Comparison of ENCODE assay signal across 19 mouse cellular contexts in genomic region chr11:96818128-96818710, GRCm38 (mm10). TPM values are rescaled to one million over a fixed set of nuclear protein-coding genes. Genes with fewer than 3 reads are reported as not detected.
A peak's percentile ranks its signal among the peaks of the same experiment; 100 is the strongest.
DNase-seq lines count a peak whose midpoint lies in the region; ATAC-seq and TF ChIP-seq lines count a peak whose summit lies in the region.
"Had no signal": no experiment of that assay in that cellular context is flagged by ENCODE, and none has a peak within 500 bp of the region (broad histone marks: within the 10 kb centered on the region; RNA-seq: fewer than 3 reads in every experiment).

No protein-coding gene starts in this region.

- H3K9ac ChIP-seq in hindbrain, embryonic 12.5 days, result no peak overlapping the region
- H3K9ac ChIP-seq in hindbrain, postnatal 0 days (replicated peaks; ENCODE audit: low read length), result no peak overlapping the region
- no peak overlapping the region for H3K9ac ChIP-seq in midbrain, embryonic 15.5 days
- H3K9ac ChIP-seq: forebrain, embryonic 13.5 days; forebrain, postnatal 0 days; heart, embryonic 13.5 days; hindbrain, embryonic 14.5 days had no signal

- no peak for ATAC-seq in hindbrain, embryonic 12.5 days (ENCODE audit: low FRiP score)
- no peak for ATAC-seq in hindbrain, postnatal 0 days
- no peak for ATAC-seq in midbrain, embryonic 15.5 days (replicated peaks)
- ATAC-seq: forebrain, embryonic 13.5 days; forebrain, postnatal 0 days had no signal

- H3K4me2 ChIP-seq in hindbrain, embryonic 12.5 days (replicated peaks), result no peak overlapping the region
- no peak overlapping the region for H3K4me2 ChIP-seq in hindbrain, postnatal 0 days (ENCODE audit: low read depth, low read length)
- no peak overlapping the region for H3K4me2 ChIP-seq in midbrain, embryonic 15.5 days
- H3K4me2 ChIP-seq: forebrain, embryonic 13.5 days; heart, embryonic 13.5 days; hindbrain, embryonic 14.5 days had no signal

- TF ChIP-seq CTCF in hindbrain, postnatal 0 days (IDR thresholded peaks at IDR 0.05; ENCODE audit: low read depth), result no peak
- TF ChIP-seq CTCF in E14TG2a.4 (conservative IDR thresholded peaks at IDR 0.05; ENCODE audit: low read length), result no peak

- H3K36me3 ChIP-seq in hindbrain, embryonic 12.5 days, result peaks cover 73% of the 10 kb centered on the region
- H3K36me3 ChIP-seq in hindbrain, postnatal 0 days (ENCODE audit: insufficient read depth, low read length), result peaks cover 61% of the 10 kb centered on the region
- H3K36me3 ChIP-seq in midbrain, embryonic 10.5 days, result peaks cover 94% of the 10 kb centered on the region
- H3K36me3 ChIP-seq in midbrain, embryonic 15.5 days (replicated peaks), result peaks cover 57% of the 10 kb centered on the region
- peaks cover 99% of the 10 kb centered on the region for H3K36me3 ChIP-seq in E14TG2a.4 (ENCODE audit: insufficient read depth, low read length)

- 80% methylated on average over 8 of the region's 8 CpGs for WGBS in hindbrain, embryonic 12.5 days
- 78% methylated on average over 8 of the region's 8 CpGs for WGBS in hindbrain, postnatal 0 days
- 85% methylated on average over 8 of the region's 8 CpGs for WGBS in midbrain, embryonic 10.5 days
- 75% methylated on average over 8 of the region's 8 CpGs for WGBS in midbrain, embryonic 15.5 days

- no peak overlapping the region for H3K4me3 ChIP-seq in hindbrain, embryonic 12.5 days
- no peak overlapping the region for H3K4me3 ChIP-seq in hindbrain, postnatal 0 days (ENCODE audit: low read length)
- H3K4me3 ChIP-seq in midbrain, embryonic 10.5 days, result no peak overlapping the region
- no peak overlapping the region for H3K4me3 ChIP-seq in midbrain, embryonic 15.5 days
- H3K4me3 ChIP-seq in E14TG2a.4 (replicated peaks; ENCODE audit: low read length), result peak overlapping the region; percentile 62
- H3K4me3 ChIP-seq: embryonic facial prominence, embryonic 10.5 days; forebrain, embryonic 13.5 days; heart, embryonic 13.5 days had no signal

- peak overlapping the region; percentile 40; the same call in 1 of the 2 replicates for H3K27ac ChIP-seq in hindbrain, embryonic 12.5 days
- H3K27ac ChIP-seq in hindbrain, postnatal 0 days, result no peak overlapping the region
- 0 out of 2 replicates have a peak overlapping the region, but pooled peaks have one; percentile 42 for H3K27ac ChIP-seq in midbrain, embryonic 10.5 days (replicated peaks)
- no peak overlapping the region for H3K27ac ChIP-seq in midbrain, embryonic 15.5 days
- H3K27ac ChIP-seq: embryonic facial prominence, embryonic 10.5 days; forebrain, embryonic 13.5 days; heart, embryonic 13.5 days had no signal

- H3K4me1 ChIP-seq in hindbrain, embryonic 12.5 days, result peaks cover 13% of the 10 kb centered on the region
- H3K4me1 ChIP-seq in hindbrain, postnatal 0 days (ENCODE audit: insufficient read depth, low read length), result peaks cover 3% of the 10 kb centered on the region; the same call in 1 of the 2 replicates
- peaks cover 21% of the 10 kb centered on the region for H3K4me1 ChIP-seq in midbrain, embryonic 10.5 days
- peaks cover 10% of the 10 kb centered on the region for H3K4me1 ChIP-seq in midbrain, embryonic 15.5 days
- peaks cover 99% of the 10 kb centered on the region for H3K4me1 ChIP-seq in E14TG2a.4 (replicated peaks; ENCODE audit: low read depth, low read length)

- H3K9me3 ChIP-seq in hindbrain, embryonic 12.5 days (replicated peaks), result no peaks in the 10 kb centered on the region
- H3K9me3 ChIP-seq in hindbrain, postnatal 0 days (ENCODE audit: low read length), result no peaks in the 10 kb centered on the region
- no peaks in the 10 kb centered on the region for H3K9me3 ChIP-seq in midbrain, embryonic 10.5 days (replicated peaks)
- no peaks in the 10 kb centered on the region for H3K9me3 ChIP-seq in midbrain, embryonic 15.5 days
- H3K9me3 ChIP-seq in E14TG2a.4 (ENCODE audit: low read length), result no peaks in the 10 kb centered on the region
- H3K9me3 ChIP-seq: embryonic facial prominence, embryonic 10.5 days; forebrain, embryonic 13.5 days; G1E; heart, embryonic 13.5 days had no signal

- DNase-seq in hindbrain, postnatal 0 days (ENCODE audit: low spot score), result no peak
- no peak for DNase-seq in midbrain, embryonic 10.5 days (ENCODE audit: low spot score)
- DNase-seq in thymus, adult 18-20 months, result no peak
- no peak for DNase-seq in adrenal gland, adult 2 months
- DNase-seq: adrenal gland, postnatal 10 days; cerebellum, adult 2 months; cerebellum, postnatal 10 days; forebrain, postnatal 0 days; gastrocnemius, postnatal 36 days; heart, adult 11 months; heart, postnatal 36 days had no signal

- no peaks in the 10 kb centered on the region for H3K27me3 ChIP-seq in hindbrain, embryonic 12.5 days
- H3K27me3 ChIP-seq in hindbrain, postnatal 0 days (ENCODE audit: insufficient read depth, low read length), result no peaks in the 10 kb centered on the region
- no peaks in the 10 kb centered on the region for H3K27me3 ChIP-seq in midbrain, embryonic 10.5 days (ENCODE audit: low read depth, poor library complexity, severe bottlenecking)
- H3K27me3 ChIP-seq in midbrain, embryonic 15.5 days (replicated peaks), result no peaks in the 10 kb centered on the region
- H3K27me3 ChIP-seq in E14TG2a.4 (ENCODE audit: insufficient read depth, low read length), result no peaks in the 10 kb centered on the region
- H3K27me3 ChIP-seq: forebrain, embryonic 13.5 days; heart, embryonic 13.5 days had no signal

RNA-seq across cellular contexts. Expression of gene Nfe2l1, which starts 11.5 kb away (rescaled TPM):
- polyA plus RNA-seq in hindbrain, embryonic 12.5 days (2016; fragmentation: Nextera tagmentation; extraction: Ambion mirVana), result 82.8 and 88.2 TPM in 2 replicates
- 91.4 and 92.8 TPM in 2 replicates for total RNA-seq in hindbrain, postnatal 0 days (2014; rRNA removed)
- 67.2 and 69.0 TPM in 2 replicates for polyA plus RNA-seq in hindbrain, postnatal 0 days (2015; fragmentation: Nextera tagmentation; extraction: Ambion mirVana)
- 71.9 and 78.0 TPM in 2 replicates for polyA plus RNA-seq in midbrain, embryonic 10.5 days (2016; fragmentation: Nextera tagmentation; extraction: Ambion mirVana)
- polyA plus RNA-seq in midbrain, embryonic 15.5 days (2015; fragmentation: Nextera tagmentation; extraction: Ambion mirVana), result 80.9 and 81.2 TPM in 2 replicates
- 100 to 1,000 TPM; 497 to 817 TPM for total RNA-seq in adrenal gland, adult 2 months (2021)
- 504 and 806 TPM in 2 replicates for polyA plus RNA-seq in adrenal gland, adult 2 months (2012; rRNA removed)

RNA-seq across cellular contexts. Expression of gene Cbx1, which starts 29.3 kb away (rescaled TPM):
- 136 TPM in 2 replicates for polyA plus RNA-seq in hindbrain, embryonic 12.5 days (2016; fragmentation: Nextera tagmentation; extraction: Ambion mirVana)
- total RNA-seq in hindbrain, postnatal 0 days (2014; rRNA removed), result 23.1 and 27.9 TPM in 2 replicates
- polyA plus RNA-seq in hindbrain, postnatal 0 days (2015; fragmentation: Nextera tagmentation; extraction: Ambion mirVana), result 57.2 and 63.0 TPM in 2 replicates
- 193 and 198 TPM in 2 replicates for polyA plus RNA-seq in midbrain, embryonic 10.5 days (2016; fragmentation: Nextera tagmentation; extraction: Ambion mirVana)
- 70.6 and 76.7 TPM in 2 replicates for polyA plus RNA-seq in midbrain, embryonic 15.5 days (2015; fragmentation: Nextera tagmentation; extraction: Ambion mirVana)
- total RNA-seq in adrenal gland, adult 2 months (2021), result 10 to 100 TPM; 65.7 to 72.8 TPM
- polyA plus RNA-seq in adrenal gland, adult 2 months (2012; rRNA removed), result 40.0 and 58.2 TPM in 2 replicates

RNA-seq across cellular contexts. Expression of gene Copz2, which starts 31.5 kb away (rescaled TPM):
- polyA plus RNA-seq in hindbrain, embryonic 12.5 days (2016; fragmentation: Nextera tagmentation; extraction: Ambion mirVana), result 56.5 and 60.7 TPM in 2 replicates
- 6.3 and 12.6 TPM in 2 replicates for total RNA-seq in hindbrain, postnatal 0 days (2014; rRNA removed)
- polyA plus RNA-seq in hindbrain, postnatal 0 days (2015; fragmentation: Nextera tagmentation; extraction: Ambion mirVana), result 26.4 and 28.1 TPM in 2 replicates
- polyA plus RNA-seq in midbrain, embryonic 10.5 days (2016; fragmentation: Nextera tagmentation; extraction: Ambion mirVana), result 44.9 and 46.1 TPM in 2 replicates
- 19.9 and 20.5 TPM in 2 replicates for polyA plus RNA-seq in midbrain, embryonic 15.5 days (2015; fragmentation: Nextera tagmentation; extraction: Ambion mirVana)
- total RNA-seq in adrenal gland, adult 2 months (2021), result 10 to 100 TPM; 57.1 to 76.8 TPM
- polyA plus RNA-seq in adrenal gland, adult 2 months (2012; rRNA removed), result 90.7 and 107 TPM in 2 replicates

RNA-seq across cellular contexts. Expression of gene Snx11, which starts 40.9 kb away (rescaled TPM):
- polyA plus RNA-seq in hindbrain, embryonic 12.5 days (2016; fragmentation: Nextera tagmentation; extraction: Ambion mirVana), result 40.5 and 45.1 TPM in 2 replicates
- 66.0 and 71.4 TPM in 2 replicates for total RNA-seq in hindbrain, postnatal 0 days (2014; rRNA removed)
- polyA plus RNA-seq in hindbrain, postnatal 0 days (2015; fragmentation: Nextera tagmentation; extraction: Ambion mirVana), result 36.5 and 40.9 TPM in 2 replicates
- 27.6 and 33.0 TPM in 2 replicates for polyA plus RNA-seq in midbrain, embryonic 10.5 days (2016; fragmentation: Nextera tagmentation; extraction: Ambion mirVana)
- 47.2 and 51.1 TPM in 2 replicates for polyA plus RNA-seq in midbrain, embryonic 15.5 days (2015; fragmentation: Nextera tagmentation; extraction: Ambion mirVana)
- total RNA-seq in adrenal gland, adult 2 months (2021), result 10 to 100 TPM; 22.7 to 31.2 TPM
- polyA plus RNA-seq in adrenal gland, adult 2 months (2012; rRNA removed), result 12.4 and 12.6 TPM in 2 replicates

Comparison
In these comparisons a context has a peak if more than half of its experiments do, and no peak if none do; other contexts are left out.
1. H3K27ac ChIP-seq: peak in hindbrain, embryonic 12.5 days (single experiment) and midbrain, embryonic 10.5 days (single experiment); none in hindbrain, postnatal 0 days (single experiment) and midbrain, embryonic 15.5 days (single experiment).